Mouse (Mus musculus) heart, adult 2 months (tissue): Measurements from ENCODE around the gene Sass6. TPM values are rescaled to one million over a fixed set of nuclear protein-coding genes. Genes with fewer than 3 reads are reported as not detected.

ENCODE experiments used
- DNase-seq, 2 experiments: peaks; one replicate each; pipeline ENCODE4 v3.0.0; 2021
- H3K27ac ChIP-seq: fragments of 200-600 bp; 2 replicates; pipeline ENCODE4 v1.8.1; 2022
- H3K27me3 ChIP-seq: fragments of 200-500 bp; 2 replicates; pipeline ENCODE4 v1.6.1; 2012; ENCODE audit warnings: mild to moderate bottlenecking, low read length, inconsistent platforms, mixed read lengths; ENCODE audit not compliant: control insufficient read depth, insufficient read depth
- H3K36me3 ChIP-seq: fragments of 200-500 bp; 2 replicates; pipeline ENCODE4 v1.6.1; 2012; ENCODE audit warnings: low read length, inconsistent platforms; ENCODE audit not compliant: control insufficient read depth, insufficient read depth
- H3K4me1 ChIP-seq: fragments of 200-500 bp; 2 replicates; pipeline ENCODE4 v1.6.1; 2011; ENCODE audit warnings: low read length; ENCODE audit not compliant: control insufficient read depth, insufficient read depth
- H3K4me3 ChIP-seq: fragments of 200-600 bp; 2 replicates; pipeline ENCODE4 v1.8.1; 2022
- H3K79me2 ChIP-seq: fragments of 200-500 bp; replicated peaks from 2 replicates; pipeline ENCODE4 v1.6.1; 2012; ENCODE audit warnings: mild to moderate bottlenecking, inconsistent platforms, low read length, moderate library complexity, mixed read lengths; ENCODE audit not compliant: control insufficient read depth, insufficient read depth
- H3K9ac ChIP-seq: fragments of 200-500 bp; 2 replicates; pipeline ENCODE4 v1.6.1; 2012; ENCODE audit warnings: low read depth, mild to moderate bottlenecking, control low read depth, inconsistent platforms, low read length, mixed read lengths
- CTCF ChIP-seq: fragments of 200-600 bp; IDR thresholded peaks from 2 replicates; pipeline ENCODE4 v1.8.1; 2022; ENCODE audit warnings: antibody characterized with exemption, mild to moderate bottlenecking, moderate library complexity
- EP300 ChIP-seq: fragments of 200-500 bp; IDR thresholded peaks from 2 replicates; pipeline ENCODE4 v1.6.1; 2011; ENCODE audit warnings: low read depth, low read length, control low read depth; ENCODE audit not compliant: insufficient read depth
- POLR2A ChIP-seq: fragments of 200-500 bp; IDR thresholded peaks from 2 replicates; pipeline ENCODE4 v1.6.1; 2011; ENCODE audit warnings: mild to moderate bottlenecking, low read depth, low read length, control low read depth; ENCODE audit not compliant: insufficient read depth
- WGBS: fragments of 180-500 bp; shearing (Covaris S2); methylation state at CpG from one replicate; pipeline ENCODE4 v1.1.7; 2018; 5-methylcytosine and 5-hydroxymethylcytosine counted together
- intact Hi-C: fragments of 180-260 bp; cut with DNase I; formaldehyde crosslinking; loops from one replicate; pipeline ENCODE4 v1.15.1; 2025
- polyA plus RNA-seq: library from polyadenylated mRNA; depleted of rRNA; stranded (reverse); fragments of >200 nt; gene quantifications from 2 replicates; pipeline ENCODE4 v1.2.3, GENCODE M21; 2012
- total RNA-seq, 2 experiments: library from RNA; stranded (reverse); gene quantifications; 2 replicates each; pipeline ENCODE4 v1.2.3; 2021

The Sass6 gene
- total and polyA plus RNA-seq, 3 experiments, result 0.76 to 2.0 (median 2.0) TPM

DNA sequence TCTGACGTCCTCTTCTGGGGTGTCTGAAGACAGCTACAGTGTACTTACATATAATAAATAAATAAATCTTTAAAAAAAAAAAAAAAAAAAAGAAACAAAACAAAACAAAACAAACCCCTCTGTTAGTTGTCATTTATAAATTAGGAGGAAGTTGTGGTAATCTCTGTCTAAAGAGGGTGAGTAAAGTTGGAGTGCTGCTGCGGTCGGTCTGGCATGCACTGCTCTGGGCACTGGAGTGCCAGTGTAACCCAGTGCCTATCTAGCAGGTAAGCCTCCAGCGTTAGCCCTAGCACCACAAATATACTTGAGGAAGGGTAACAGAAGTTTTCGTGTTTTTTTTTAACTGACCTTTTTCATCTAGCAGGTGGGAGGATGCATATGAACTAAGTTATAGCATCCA, 6.2 kb downstream of the Sass6 start:
- no peaks in the 10 kb centered on the region for H3K27me3 ChIP-seq
- H3K27ac ChIP-seq, result no peak overlapping the region
- no peak for DNase-seq
- no peaks in the 10 kb centered on the region for H3K4me1 ChIP-seq
- no peak overlapping the region for H3K4me3 ChIP-seq
- H3K79me2 ChIP-seq, result no peaks in the 10 kb centered on the region
- TF ChIP-seq POLR2A, result no peak
- WGBS, result 78% methylated on average over 5 of the region's 5 CpGs
- no peak overlapping the region for H3K9ac ChIP-seq
- H3K36me3 ChIP-seq, result no peaks in the 10 kb centered on the region
- intact Hi-C loops, result no loop called here

DNA sequence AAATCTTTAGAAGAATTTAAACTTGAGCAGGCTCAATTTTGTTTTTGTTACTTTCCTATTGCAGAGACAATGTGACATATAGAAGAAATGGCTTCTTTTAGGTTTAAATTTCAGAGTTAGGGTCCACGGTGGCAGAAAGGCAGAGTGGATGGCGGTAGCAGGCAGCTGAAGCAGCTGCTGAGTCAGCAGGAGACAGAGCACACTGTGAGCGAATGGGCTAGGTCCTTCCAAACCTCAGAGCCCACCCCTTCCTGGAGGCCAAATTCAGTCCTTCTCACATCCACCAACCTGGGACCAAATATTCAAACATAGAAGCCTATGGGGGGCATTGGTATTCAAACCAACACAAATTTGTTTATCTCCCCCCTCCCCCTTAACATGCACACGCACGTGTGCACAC, 7.0 kb downstream of the Sass6 start:
- no peak overlapping the region for H3K27ac ChIP-seq
- whole genome bisulfite sequencing, result 94% methylated on average over 5 of the region's 5 CpGs
- H3K4me3 ChIP-seq, result no peak overlapping the region
- H3K36me3 ChIP-seq, result no peaks in the 10 kb centered on the region
- intact Hi-C loops, result no loop called here
- no peaks in the 10 kb centered on the region for H3K79me2 ChIP-seq
- no peak overlapping the region for H3K9ac ChIP-seq
- H3K27me3 ChIP-seq, result no peaks in the 10 kb centered on the region
- no peak for DNase-seq
- no peaks in the 10 kb centered on the region for H3K4me1 ChIP-seq
- TF ChIP-seq CTCF (no peak), POLR2A (no peak), EP300 (no peak)

DNA sequence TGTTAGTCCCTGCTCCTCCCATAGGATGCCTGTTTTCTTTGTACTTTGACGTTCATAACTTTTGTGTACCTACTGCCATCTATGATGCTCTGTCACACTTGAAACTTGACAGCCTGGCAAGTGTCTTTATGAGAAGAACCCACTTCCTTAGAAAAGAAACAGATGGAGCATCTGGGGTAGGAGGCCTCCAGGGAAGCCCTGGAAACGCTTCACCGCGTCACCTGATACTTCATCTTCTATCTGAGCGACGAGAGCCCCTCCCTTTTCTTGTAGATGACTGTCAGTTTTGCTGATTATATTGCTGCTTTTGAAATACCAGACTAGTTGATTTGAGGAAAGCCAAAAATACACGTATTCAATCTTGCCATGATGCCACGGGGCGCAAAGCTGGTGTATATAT, 9.8 kb downstream of the Sass6 start:
- WGBS, result 77% methylated on average over 9 of the region's 9 CpGs
- Histone ChIP-seq H3K4me1 (no peaks in the 10 kb centered on the region), H3K9ac (no peak overlapping the region), H3K36me3 (no peaks in the 10 kb centered on the region), H3K27ac (no peak overlapping the region), H3K27me3 (no peaks in the 10 kb centered on the region), H3K4me3 (no peak overlapping the region), H3K79me2 (no peaks in the 10 kb centered on the region)
- intact Hi-C loops, result no loop called here
- no peak for DNase-seq
- TF ChIP-seq CTCF (no peak), POLR2A (no peak), EP300 (no peak)

DNA sequence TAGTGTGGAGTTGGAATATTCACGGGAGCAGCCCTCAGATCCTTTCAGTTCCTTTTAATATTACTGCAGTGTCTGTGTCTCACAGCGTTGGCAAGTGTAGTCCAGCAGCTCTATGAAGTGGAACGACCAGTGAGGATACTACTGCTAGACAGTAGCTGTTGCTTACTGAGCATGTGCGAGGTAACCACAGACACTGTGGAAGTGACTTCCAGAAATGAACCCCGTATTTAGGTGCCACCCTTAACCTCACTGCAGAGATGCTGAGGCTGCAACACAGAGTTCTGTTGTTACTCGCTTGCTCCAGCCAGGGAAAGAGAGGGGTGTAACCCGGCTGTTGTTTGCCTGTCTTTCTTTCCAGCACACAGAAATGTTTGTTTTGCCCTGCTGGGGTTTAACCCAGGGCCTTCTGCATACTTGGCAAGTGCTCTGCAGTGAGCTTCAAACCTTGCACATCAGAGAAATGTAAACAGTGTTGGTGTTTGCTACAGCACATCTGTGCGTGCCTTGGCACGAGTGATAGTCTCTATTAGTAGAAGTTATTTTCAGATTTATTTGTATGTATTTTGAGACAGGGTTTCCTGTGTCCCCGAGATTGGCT, 19.6 kb downstream of the Sass6 start, which contains the start of gene Trmt13:
Trmt13 (minus strand) TSS at position 293 of the 598 bp plus-strand sequence.
- Histone ChIP-seq H3K27ac (no peak within 1 kb of the TSS), H3K27me3 (no peaks in the 10 kb centered on the region), H3K79me2 (no peaks in the 10 kb centered on the region), H3K9ac (no peak within 1 kb of the TSS), H3K4me3 (no peak within 1 kb of the TSS), H3K4me1 (no peaks in the 10 kb centered on the region), H3K36me3 (no peaks in the 10 kb centered on the region)
- TF ChIP-seq POLR2A (no peak), CTCF (no peak), EP300 (no peak)
- intact Hi-C loops, result no loop called here
- peak in 1 of 2 experiments; percentile 40 for DNase-seq
- WGBS, result 78% methylated on average over 10 of the region's 10 CpGs

DNA sequence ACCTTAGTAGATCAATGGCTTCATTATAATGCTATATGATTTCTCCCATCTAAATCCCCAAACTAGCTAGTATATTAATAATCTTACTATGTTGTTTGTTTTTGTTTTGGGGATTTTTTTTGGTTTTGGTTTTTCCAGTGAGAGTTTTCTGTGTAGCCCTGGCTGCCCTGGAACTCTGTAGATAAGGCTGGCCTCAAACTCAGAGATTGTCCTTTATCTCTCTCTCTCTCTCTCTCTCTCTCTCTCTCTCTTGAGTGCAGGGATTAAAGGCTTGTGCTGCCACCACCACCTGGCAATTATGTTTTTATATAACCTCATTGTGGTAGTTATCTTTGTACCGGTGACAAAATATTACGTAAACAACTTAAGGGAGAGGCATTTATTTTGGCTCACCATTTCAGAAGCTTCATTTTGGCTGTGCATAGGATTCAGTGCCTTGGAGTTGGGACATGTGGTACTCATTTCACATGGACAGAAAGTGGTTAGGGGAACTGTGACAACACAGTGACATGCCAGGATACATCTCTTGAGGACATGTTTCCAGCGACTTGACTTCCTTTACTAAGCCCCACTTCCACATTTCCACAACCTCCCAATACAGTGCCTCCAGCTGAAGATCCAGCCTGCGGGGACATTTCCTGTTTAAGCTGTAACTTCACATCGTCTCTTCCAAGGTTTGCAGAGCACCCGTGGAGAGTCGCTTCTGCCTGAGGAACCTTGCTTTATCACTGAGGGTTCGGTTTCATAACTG, 20.7 kb downstream of the Sass6 start:
- Histone ChIP-seq H3K27me3 (no peaks in the 10 kb centered on the region), H3K4me3 (no peak overlapping the region), H3K27ac (no peak overlapping the region), H3K9ac (no peak overlapping the region), H3K79me2 (no peaks in the 10 kb centered on the region), H3K4me1 (no peaks in the 10 kb centered on the region), H3K36me3 (no peaks in the 10 kb centered on the region)
- no peak for DNase-seq
- TF ChIP-seq EP300, result no peak
- TF ChIP-seq POLR2A, result no peak
- no peak for TF ChIP-seq CTCF
- intact Hi-C loops, result no loop called here
- WGBS, result 64% methylated on average over 8 of the region's 8 CpGs

DNA sequence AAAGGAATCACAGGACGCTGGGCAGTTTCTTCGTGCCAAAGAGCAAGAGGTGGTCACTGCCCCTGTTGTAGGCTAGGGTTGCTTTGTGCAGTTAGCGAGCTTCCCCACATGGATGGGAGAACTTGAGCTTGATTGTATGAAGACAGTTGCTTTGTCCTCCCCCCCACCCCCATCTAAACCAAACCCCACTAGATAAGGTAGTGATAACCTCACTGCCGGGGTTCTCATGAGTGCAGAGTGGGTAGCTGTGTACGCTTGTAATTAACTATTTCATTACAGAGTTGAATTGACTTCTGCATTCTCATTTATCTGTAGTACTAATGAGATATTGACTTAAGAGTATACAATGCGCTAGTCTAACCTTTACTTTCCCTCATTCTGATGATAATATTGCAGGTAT, 24.1 kb downstream of the Sass6 start:
- H3K79me2 ChIP-seq, result no peaks in the 10 kb centered on the region
- WGBS, result 75% methylated on average over 6 of the region's 6 CpGs
- intact Hi-C loops, result no loop called here
- TF ChIP-seq EP300 (no peak), POLR2A (no peak), CTCF (no peak)
- H3K27me3 ChIP-seq, result no peaks in the 10 kb centered on the region
- H3K4me1 ChIP-seq, result no peaks in the 10 kb centered on the region
- H3K27ac ChIP-seq, result no peak overlapping the region
- no peaks in the 10 kb centered on the region for H3K36me3 ChIP-seq
- no peak for DNase-seq
- no peak overlapping the region for H3K9ac ChIP-seq
- no peak overlapping the region for H3K4me3 ChIP-seq
